Mouse (Mus musculus) ES-E14 (cell line): Measurements from ENCODE around the gene Dcun1d3. TPM values are rescaled to one million over a fixed set of nuclear protein-coding genes. Genes with fewer than 3 reads are reported as not detected.

ENCODE experiments used
- DNase-seq: peaks from one replicate; pipeline ENCODE4 v3.0.0-alpha.2; 2013; ENCODE audit warnings: low read depth, low spot score
- H3K27ac ChIP-seq: 2 replicates; pipeline ENCODE4 v1.5.1; 2012; ENCODE audit warnings: low read depth, mild to moderate bottlenecking, low read length, moderate library complexity, mixed read lengths; ENCODE audit not compliant: poor library complexity, insufficient read depth, severe bottlenecking
- H3K36me3 ChIP-seq: 2 replicates; pipeline ENCODE4 v1.6.1; 2012; ENCODE audit warnings: mild to moderate bottlenecking, low read length, moderate library complexity, mixed read lengths; ENCODE audit not compliant: control insufficient read depth, poor library complexity, insufficient read depth, severe bottlenecking
- H3K4me1 ChIP-seq, 2 experiments: fragments of 150-350 bp in 1 of 2; sonication (generic) in 1 of 2; 2 replicates each; pipeline ENCODE4 v1.6.1; 2012; ENCODE audit warnings: low read length in 2 of 2, mild to moderate bottlenecking in 1 of 2, mixed read lengths in 1 of 2; ENCODE audit not compliant: control insufficient read depth in 2 of 2, insufficient read depth in 2 of 2, poor library complexity in 1 of 2
- H3K4me3 ChIP-seq, 2 experiments: fragments of 150-350 bp in 1 of 2; sonication (generic) in 1 of 2; 2 replicates each; pipeline ENCODE4 v1.5.1; 2012; ENCODE audit warnings: low read length in 2 of 2, low read depth in 1 of 2, mild to moderate bottlenecking in 1 of 2, mixed read lengths in 1 of 2; ENCODE audit not compliant: insufficient read depth in 1 of 2, poor library complexity in 1 of 2, severe bottlenecking in 1 of 2
- H3K9ac ChIP-seq: 2 replicates; pipeline ENCODE4 v1.6.1; 2012; ENCODE audit warnings: low read depth, mild to moderate bottlenecking, low read length, mixed read lengths; ENCODE audit not compliant: poor library complexity, insufficient read depth, severe bottlenecking
- H3K9me3 ChIP-seq: fragments of 150-350 bp; sonication (generic); 2 replicates; pipeline ENCODE4 v1.6.1; 2012; ENCODE audit warnings: low read depth, mild to moderate bottlenecking, low read length; ENCODE audit not compliant: control insufficient read depth, insufficient read depth
- CHD2 ChIP-seq: IDR thresholded peaks from 2 replicates; pipeline ENCODE4 v1.6.1; 2014; ENCODE audit warnings: mild to moderate bottlenecking, low read depth, low read length, inconsistent platforms
- HCFC1 ChIP-seq: IDR thresholded peaks from 2 replicates; pipeline ENCODE4 v1.6.1; 2012; ENCODE audit warnings: low read length, inconsistent platforms, borderline replicate concordance; ENCODE audit not compliant: insufficient read depth
- MAFK ChIP-seq: IDR thresholded peaks from 2 replicates; pipeline ENCODE4 v1.6.1; 2014; ENCODE audit warnings: mild to moderate bottlenecking, low read depth, low read length, inconsistent platforms; ENCODE audit not compliant: insufficient read depth
- ZC3H11A ChIP-seq: IDR thresholded peaks from 2 replicates; pipeline ENCODE4 v1.6.1; 2012; ENCODE audit warnings: low read depth, mild to moderate bottlenecking, inconsistent platforms, low read length, borderline replicate concordance
- ZNF384 ChIP-seq: IDR thresholded peaks from 2 replicates; pipeline ENCODE4 v1.6.1; 2012; ENCODE audit warnings: low read depth, low read length, inconsistent platforms
- in situ Hi-C, 2 experiments: fragments of 600-800 bp; cut with MboI; formaldehyde crosslinking; loops; one replicate each; pipeline ENCODE4 v1.15.1; 2025; ENCODE audit warnings: low sequenced_read_pairs in 2 of 2, inconsistent platforms in 1 of 2; ENCODE audit not compliant: unreplicated experiment in 2 of 2
- total RNA-seq: library from RNA; depleted of rRNA; stranded (reverse); fragments of 300-350 nt; gene quantifications from 2 replicates; pipeline ENCODE4 v1.2.3, GENCODE M21; 2012; rRNA removed

The Dcun1d3 gene
- total RNA-seq, 1 experiment: 26.1 TPM

- Histone ChIP-seq H3K9ac (no peak overlapping the region), H3K36me3 (no peaks in the 10 kb centered on the region), H3K4me1 (no peaks in the 10 kb centered on the region), H3K4me3 (no peak overlapping the region), H3K27ac (no peak overlapping the region), H3K9me3 (no peaks in the 10 kb centered on the region)
- no peak for DNase-seq
- TF ChIP-seq CHD2: no peak
- TF ChIP-seq MAFK: no peak
- no peak for TF ChIP-seq ZC3H11A
- no peak for TF ChIP-seq HCFC1
- TF ChIP-seq ZNF384: no peak
- in situ Hi-C loops: loop anchor here in 1 of 2 experiments (25.0 kb wide), 1 partner anchor 376 kb away; the partner anchor contains the start of genes Abca14 and Crym
Observed at GRCm38 (mm10) chr7:119835996-119836777, 59.9 kb downstream of the Dcun1d3 start.

- no peaks in the 10 kb centered on the region for H3K9me3 ChIP-seq
- no peak overlapping the region for H3K4me3 ChIP-seq
- no peak for DNase-seq
- TF ChIP-seq ZNF384: no peak
- TF ChIP-seq HCFC1: no peak
- TF ChIP-seq ZC3H11A: no peak
- TF ChIP-seq MAFK: no peak
- TF ChIP-seq CHD2: no peak
- no peaks in the 10 kb centered on the region for H3K4me1 ChIP-seq
- no peak overlapping the region for H3K27ac ChIP-seq
- in situ Hi-C loops: loop anchor here in 1 of 2 experiments (25.0 kb wide), 1 partner anchor 377 kb away; the partner anchor contains the start of genes Abca14 and Crym
- no peaks in the 10 kb centered on the region for H3K36me3 ChIP-seq
- no peak overlapping the region for H3K9ac ChIP-seq
Observed at GRCm38 (mm10) chr7:119835371-119835770, 60.7 kb downstream of the Dcun1d3 start.

GRCm38 (mm10) chr7:119808723-119809122 is 87.4 kb downstream of the Dcun1d3 start:
- H3K4me1 ChIP-seq: peaks cover 0 to 2% of the 10 kb centered on the region in 2 experiments; a peak in 2 of 4 replicates
- in situ Hi-C loops: no loop called here
- H3K9me3 ChIP-seq: no peaks in the 10 kb centered on the region
- H3K27ac ChIP-seq: no peak overlapping the region
- H3K9ac ChIP-seq: no peak overlapping the region
- TF ChIP-seq MAFK (no peak), ZNF384 (no peak), HCFC1 (no peak), ZC3H11A (no peak), CHD2 (no peak)
- peaks cover 2% of the 10 kb centered on the region; the same call in 1 of the 2 replicates for H3K36me3 ChIP-seq
- DNase-seq: no peak
- no peak overlapping the region for H3K4me3 ChIP-seq

GRCm38 (mm10) chr7:119807396-119807795 is 88.7 kb downstream of the Dcun1d3 start:
- Histone ChIP-seq H3K9ac (no peak overlapping the region), H3K36me3 (peaks cover 2% of the 10 kb centered on the region; the same call in 1 of the 2 replicates), H3K9me3 (no peaks in the 10 kb centered on the region), H3K27ac (no peak overlapping the region), H3K4me3 (no peak overlapping the region), H3K4me1 (peaks cover 0 to 2% of the 10 kb centered on the region in 2 experiments; a peak in 2 of 4 replicates)
- no peak for DNase-seq
- TF ChIP-seq HCFC1 (no peak), ZNF384 (no peak)
- in situ Hi-C loops: no loop called here

Other genes with a start within 250 kb of the Dcun1d3 start
- gene Acsm4, start 206.3 kb downstream of the Dcun1d3 start, total RNA-seq: 2.2 and 3.2 TPM in 2 replicates
- 60.5 and 64.1 TPM in 2 replicates for gene Thumpd1, start 175.5 kb downstream of the Dcun1d3 start, total RNA-seq
- gene Acsm3, start 135.4 kb downstream of the Dcun1d3 start, total RNA-seq: 0.16 TPM in 1 of 2 replicates, not detected in the other
- gene Rexo5, start 102.3 kb downstream of the Dcun1d3 start, total RNA-seq: 12.5 and 15.3 TPM in 2 replicates
- 14.3 and 14.6 TPM in 2 replicates for gene Eri2, start 102.2 kb downstream of the Dcun1d3 start, total RNA-seq
- gene Lyrm1, start 437 bp downstream of the Dcun1d3 start, total RNA-seq: 1.4 and 3.8 TPM in 2 replicates
- gene Dnah3, start 199.0 kb upstream of the Dcun1d3 start, total RNA-seq: 0.05 TPM in 1 of 2 replicates, not detected in the other
- 7.2 and 9.6 TPM in 2 replicates for gene Tmem159, start 206.1 kb upstream of the Dcun1d3 start, total RNA-seq
- 0.11 TPM in 1 of 2 replicates, not detected in the other for gene Zp2, start 249.0 kb upstream of the Dcun1d3 start, total RNA-seq